Mouse (Mus musculus) olfactory bulb, adult 2 months (tissue): ENCODE data around the gene Olfr544.

Experiments
- CTCF ChIP-seq: fragments of 200-500 bp; IDR thresholded peaks from 2 replicates; pipeline ENCODE4 v1.5.1; 2012; ENCODE audit warnings: low read depth, mild to moderate bottlenecking, low read length, moderate library complexity; ENCODE audit not compliant: insufficient read depth
- POLR2A ChIP-seq: fragments of 200-500 bp; IDR thresholded peaks from 2 replicates; pipeline ENCODE4 v1.6.1; 2012; ENCODE audit warnings: mild to moderate bottlenecking, low read depth, low read length, moderate library complexity; ENCODE audit not compliant: insufficient read depth

DNA sequence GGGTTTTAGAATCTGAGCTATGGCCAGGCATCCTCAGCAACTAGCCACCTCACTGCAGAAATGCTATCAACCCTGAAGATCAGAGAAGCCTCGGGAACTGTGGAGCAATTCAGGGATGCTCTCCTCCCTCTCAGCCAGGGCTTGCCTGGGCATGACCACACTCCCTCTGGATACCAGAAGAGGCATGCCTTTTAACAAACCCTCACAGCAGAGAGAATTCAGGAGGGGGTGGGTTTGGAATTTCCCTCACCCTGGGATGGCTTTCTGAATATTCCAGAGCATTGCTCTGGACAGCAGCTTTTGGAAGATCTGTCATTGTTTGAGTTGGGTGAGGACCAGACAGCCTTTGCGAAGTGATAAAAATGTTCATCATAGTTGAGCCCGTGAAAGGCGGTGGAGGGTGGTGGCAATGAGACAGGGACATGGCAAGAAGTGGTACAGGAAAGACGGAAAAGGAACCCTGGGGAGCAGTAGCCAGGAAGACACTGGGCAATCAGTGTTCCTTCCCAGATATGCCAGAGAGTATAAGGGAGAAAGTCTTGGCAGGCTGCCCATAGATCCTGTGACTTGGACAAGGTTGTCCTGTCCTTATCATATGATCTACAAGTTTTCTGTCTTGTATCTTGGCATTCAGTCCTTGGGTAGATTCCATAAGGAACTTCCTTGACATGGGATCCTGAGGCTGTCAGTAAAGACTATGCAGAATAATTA lies 8.6 kb downstream of the Olfr544 start:
- TF ChIP-seq POLR2A, result no peak
- no peak for TF ChIP-seq CTCF
